Mouse (Mus musculus) olfactory bulb, adult 2 months (tissue): Measurements from ENCODE around the gene Sstr2. TPM values are rescaled to one million over a fixed set of nuclear protein-coding genes. Genes with fewer than 3 reads are reported as not detected.
"Not testable (repeated sequence)": the region's sequence is repeated elsewhere in the genome, so short reads cannot be mapped to it uniquely, and the experiment has no call there.

Experiments
- H3K27ac ChIP-seq: fragments of 200-500 bp; 2 replicates; pipeline ENCODE4 v1.5.1; 2012; ENCODE audit warnings: low read depth, low read length; ENCODE audit not compliant: insufficient read depth
- H3K4me1 ChIP-seq: fragments of 200-500 bp; 2 replicates; pipeline ENCODE4 v1.6.1; 2012; ENCODE audit warnings: low read length; ENCODE audit not compliant: control insufficient read depth, insufficient read depth
- H3K4me3 ChIP-seq: fragments of 200-500 bp; 2 replicates; pipeline ENCODE4 v1.5.1; 2012; ENCODE audit warnings: mild to moderate bottlenecking, low read depth, low read length, moderate library complexity; ENCODE audit not compliant: insufficient read depth
- CTCF ChIP-seq: fragments of 200-500 bp; IDR thresholded peaks from 2 replicates; pipeline ENCODE4 v1.5.1; 2012; ENCODE audit warnings: low read depth, mild to moderate bottlenecking, low read length, moderate library complexity; ENCODE audit not compliant: insufficient read depth
- POLR2A ChIP-seq: fragments of 200-500 bp; IDR thresholded peaks from 2 replicates; pipeline ENCODE4 v1.6.1; 2012; ENCODE audit warnings: mild to moderate bottlenecking, low read depth, low read length, moderate library complexity; ENCODE audit not compliant: insufficient read depth
- WGBS: fragments of 180-500 bp; shearing (Covaris S2); methylation state at CpG from one replicate; pipeline ENCODE4 v1.1.7; 2018; 5-methylcytosine and 5-hydroxymethylcytosine counted together
- polyA plus RNA-seq: library from polyadenylated mRNA; stranded (reverse); fragments of >200 nt; gene quantifications from 2 replicates; pipeline ENCODE4 v1.2.4, GENCODE M21; 2012; ENCODE audit warnings: low replicate concordance; ENCODE audit not compliant: missing spikeins, insufficient read depth, insufficient read length

Gene Sstr2
- polyA plus RNA-seq, 1 experiment = not detected

DNA sequence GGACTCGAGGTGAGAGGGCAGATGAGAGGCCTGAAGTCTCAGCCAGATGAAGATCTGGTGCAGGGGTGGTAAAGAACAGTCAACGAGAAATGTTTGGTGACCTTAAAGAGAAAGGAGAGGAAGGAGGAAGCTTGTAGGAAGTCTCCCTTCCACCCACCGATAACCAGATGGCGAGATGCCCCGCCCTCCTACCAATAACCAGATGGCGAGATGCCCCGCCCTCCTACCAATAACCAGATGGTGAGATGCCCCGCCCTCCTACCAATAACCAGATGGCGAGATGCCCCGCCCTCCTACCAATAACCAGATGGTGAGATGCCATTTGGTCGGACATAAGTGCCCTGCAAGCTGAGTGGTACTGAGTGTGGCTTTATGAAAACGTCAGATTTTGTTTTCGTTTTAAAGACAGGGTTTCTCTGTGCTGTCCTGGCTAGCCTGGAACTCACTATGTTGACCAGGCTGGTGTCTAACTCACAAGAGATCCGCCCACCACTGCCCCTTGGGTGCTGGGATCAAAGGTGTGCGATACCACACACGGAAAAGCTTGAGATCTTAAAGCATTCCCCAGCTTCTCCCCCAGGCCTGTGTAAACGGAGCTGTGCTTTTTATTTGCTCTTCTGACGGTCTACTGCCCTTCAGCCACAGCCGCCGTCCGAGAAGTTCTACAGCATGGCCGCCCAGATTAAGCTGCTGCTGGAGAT, 32.2 kb downstream of the Sstr2 start:
- TF ChIP-seq CTCF (no peak), POLR2A (no peak)
- no peak overlapping the region for H3K27ac ChIP-seq
- peaks cover 17% of the 10 kb centered on the region for H3K4me1 ChIP-seq
- 82% methylated on average over 22 of the region's 22 CpGs for WGBS
- no peak overlapping the region for H3K4me3 ChIP-seq

DNA sequence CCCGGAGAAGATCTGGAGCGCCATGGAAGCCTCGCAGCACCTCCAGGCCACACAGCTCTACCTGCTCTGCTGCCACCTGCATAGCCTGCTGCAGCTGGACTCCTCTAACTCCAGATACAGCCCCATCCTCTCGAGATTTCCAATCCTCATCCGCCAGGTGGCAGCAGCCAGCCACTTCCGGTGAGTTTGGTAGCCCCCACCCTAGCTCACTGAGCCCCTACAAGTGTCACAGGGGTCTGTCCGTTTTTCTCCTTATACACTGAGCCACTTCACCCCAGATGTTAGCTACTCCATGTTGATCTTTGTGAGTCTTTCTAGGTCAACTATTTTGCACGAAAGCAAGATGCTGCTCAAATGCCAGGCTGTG, 32.7 kb downstream of the Sstr2 start:
- Histone ChIP-seq H3K4me3 (no peak overlapping the region), H3K27ac (no peak overlapping the region), H3K4me1 (peaks cover 20% of the 10 kb centered on the region)
- TF ChIP-seq CTCF (no peak), POLR2A (no peak)
- 49% methylated on average over 8 of the region's 8 CpGs for WGBS

DNA sequence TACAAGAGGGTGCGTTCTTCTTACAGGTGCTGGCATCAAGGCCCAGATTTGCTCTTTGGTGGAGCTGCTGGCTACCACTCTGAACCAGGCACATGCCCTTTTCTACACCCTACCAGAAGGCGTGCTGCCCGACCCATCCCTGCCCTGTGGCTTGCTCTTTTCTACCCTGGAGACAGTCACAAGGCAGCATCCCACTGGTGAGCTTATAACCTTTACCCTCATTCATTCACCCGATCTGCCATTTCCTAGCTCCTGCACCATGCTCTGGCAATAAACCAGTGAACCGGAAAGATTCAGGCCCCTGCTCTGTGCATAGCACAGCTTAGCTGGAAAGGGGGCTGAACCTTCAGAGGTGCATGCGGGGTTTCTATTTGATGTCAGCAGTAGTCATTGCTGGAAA, 33.4 kb downstream of the Sstr2 start:
- Histone ChIP-seq H3K4me1 (peaks cover 20% of the 10 kb centered on the region), H3K4me3 (no peak overlapping the region), H3K27ac (no peak overlapping the region)
- TF ChIP-seq CTCF (no peak), POLR2A (no peak)
- 90% methylated on average over 6 of the region's 6 CpGs for WGBS

DNA sequence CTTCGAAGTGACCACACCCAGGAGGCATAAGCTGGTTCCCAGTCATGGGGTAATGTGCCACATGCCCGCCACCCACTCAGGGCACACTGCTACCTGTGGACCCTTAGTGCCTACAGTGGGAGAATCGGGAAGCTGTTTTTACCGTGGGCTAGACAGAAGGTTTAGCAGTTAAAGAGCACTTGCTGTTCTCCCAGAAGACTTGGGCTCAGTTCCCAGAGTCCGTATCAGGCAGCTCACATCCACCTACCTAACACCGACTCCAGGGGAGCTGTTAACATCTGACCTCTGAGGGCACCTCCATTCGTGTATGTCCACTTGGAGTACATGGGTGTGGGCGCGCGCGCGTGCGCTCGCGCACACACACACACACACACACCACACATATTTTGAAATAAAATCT, 35.0 kb downstream of the Sstr2 start:
- H3K4me3 ChIP-seq = no peak overlapping the region
- 94% methylated on average over 15 of the region's 15 CpGs for WGBS
- TF ChIP-seq POLR2A (no peak), CTCF (no peak)
- peaks cover 10% of the 10 kb centered on the region; the same call in 1 of the 2 replicates for H3K4me1 ChIP-seq
- no peak overlapping the region for H3K27ac ChIP-seq

DNA sequence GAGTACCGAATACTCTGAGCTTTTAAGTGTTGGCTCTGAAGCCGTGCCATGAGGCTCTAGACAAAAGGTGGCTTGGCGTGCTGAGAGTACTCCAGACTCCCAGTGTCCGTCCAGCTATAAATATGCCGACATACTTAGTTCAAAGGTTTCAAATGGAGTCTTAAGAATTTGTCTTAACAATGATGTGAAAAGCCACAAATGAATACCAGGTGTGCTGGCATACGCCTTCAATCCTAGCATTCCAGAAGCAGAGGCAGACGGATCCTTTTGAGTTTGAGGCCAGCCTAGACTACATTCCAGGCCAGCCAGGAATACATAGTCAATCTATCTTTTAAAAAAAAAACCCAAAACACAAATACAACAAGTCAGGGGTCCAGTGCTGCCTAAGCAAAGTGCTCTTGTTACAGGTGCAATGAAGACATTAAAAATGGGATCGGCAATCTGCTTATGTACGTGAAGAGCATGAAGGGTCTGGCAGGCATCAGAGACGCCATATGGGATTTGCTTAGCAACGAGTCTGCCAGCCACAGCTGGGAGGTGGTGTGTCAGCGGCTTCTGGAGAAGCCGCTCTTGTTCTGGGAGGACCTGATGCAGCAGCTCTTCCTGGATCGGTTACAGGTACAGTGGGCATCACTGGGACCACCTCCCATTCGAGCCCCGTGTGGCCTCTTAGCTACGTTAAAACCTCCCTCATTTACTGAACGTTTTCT, 35.6 kb downstream of the Sstr2 start:
- Histone ChIP-seq H3K27ac (no peak overlapping the region), H3K4me1 (peaks cover 10% of the 10 kb centered on the region; the same call in 1 of the 2 replicates), H3K4me3 (no peak overlapping the region)
- WGBS = 85% methylated on average over 18 of the region's 18 CpGs
- TF ChIP-seq POLR2A (no peak), CTCF (no peak)

DNA sequence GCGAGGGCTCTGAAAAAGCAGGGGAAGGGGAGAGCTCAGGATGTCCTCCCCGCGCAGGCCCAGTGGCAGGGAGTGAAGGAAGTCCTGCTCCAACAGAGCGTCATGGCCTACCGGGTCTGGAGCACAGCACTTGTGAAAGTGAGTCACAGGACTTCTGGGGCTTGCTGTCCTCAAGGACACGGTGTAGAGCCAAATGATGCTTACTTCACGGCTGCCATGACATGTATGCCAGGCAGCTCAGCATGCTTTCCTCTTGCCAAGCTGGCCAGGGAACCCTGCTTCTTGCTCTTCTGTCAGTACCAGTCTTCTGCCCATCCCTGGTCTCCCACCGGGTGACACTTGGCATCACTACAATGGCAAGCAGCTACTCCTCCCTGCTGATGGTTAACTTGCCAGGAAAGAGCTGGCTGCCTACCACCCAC, 37.4 kb downstream of the Sstr2 start:
- Histone ChIP-seq H3K4me1 (peaks cover 8% of the 10 kb centered on the region; the same call in 1 of the 2 replicates), H3K27ac (no peak overlapping the region), H3K4me3 (no peak overlapping the region)
- WGBS = 65% methylated on average over 8 of the region's 8 CpGs
- no peak for TF ChIP-seq CTCF
- no peak for TF ChIP-seq POLR2A

DNA sequence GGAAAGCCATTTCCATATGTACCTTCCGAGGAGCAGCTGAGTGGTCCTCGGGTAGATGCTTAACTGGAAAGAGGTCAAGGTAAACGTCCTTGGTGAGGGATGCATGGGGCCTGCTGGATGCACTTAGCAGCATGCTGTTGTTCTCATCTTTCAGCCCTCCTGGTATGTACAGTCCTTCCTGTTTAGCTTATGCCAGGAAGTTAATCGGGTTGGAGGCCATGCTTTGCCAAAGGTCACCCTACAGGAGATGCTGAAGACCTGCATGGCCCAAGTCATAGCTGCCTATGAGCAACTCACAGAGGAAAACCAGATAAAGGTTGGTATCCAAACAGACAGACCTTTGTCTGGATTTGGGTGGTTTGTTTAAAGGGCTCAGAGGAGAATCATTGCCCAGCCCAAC, 38.1 kb downstream of the Sstr2 start:
- no peak overlapping the region for H3K27ac ChIP-seq
- TF ChIP-seq POLR2A = no peak
- TF ChIP-seq CTCF = no peak
- no peak overlapping the region for H3K4me3 ChIP-seq
- H3K4me1 ChIP-seq = peaks cover 8% of the 10 kb centered on the region; the same call in 1 of the 2 replicates
- WGBS = 76% methylated on average over 4 of the region's 4 CpGs

DNA sequence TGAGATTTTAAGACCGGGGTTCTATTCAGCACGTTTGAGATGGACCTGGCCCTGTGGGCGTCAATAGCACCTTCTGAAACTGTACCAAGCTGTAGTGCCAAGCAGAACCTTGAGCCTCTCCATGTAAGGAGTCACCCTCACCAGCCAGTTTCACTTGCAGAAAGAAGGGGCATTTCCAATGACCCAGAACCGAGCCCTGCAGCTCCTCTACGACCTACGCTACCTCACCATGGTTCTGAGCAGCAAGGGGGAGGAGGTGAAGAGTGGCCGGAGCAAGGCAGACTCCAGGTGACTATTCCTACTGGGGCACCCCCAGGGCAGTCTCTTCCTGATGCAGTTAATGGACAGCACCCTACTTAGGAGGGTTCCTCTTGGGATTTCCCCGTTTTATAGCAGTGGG, 39.2 kb downstream of the Sstr2 start:
- WGBS = 87% methylated on average over 8 of the region's 8 CpGs
- Histone ChIP-seq H3K4me1 (peaks cover 8% of the 10 kb centered on the region; the same call in 1 of the 2 replicates), H3K27ac (no peak overlapping the region), H3K4me3 (no peak overlapping the region)
- TF ChIP-seq POLR2A (no peak), CTCF (no peak)

DNA sequence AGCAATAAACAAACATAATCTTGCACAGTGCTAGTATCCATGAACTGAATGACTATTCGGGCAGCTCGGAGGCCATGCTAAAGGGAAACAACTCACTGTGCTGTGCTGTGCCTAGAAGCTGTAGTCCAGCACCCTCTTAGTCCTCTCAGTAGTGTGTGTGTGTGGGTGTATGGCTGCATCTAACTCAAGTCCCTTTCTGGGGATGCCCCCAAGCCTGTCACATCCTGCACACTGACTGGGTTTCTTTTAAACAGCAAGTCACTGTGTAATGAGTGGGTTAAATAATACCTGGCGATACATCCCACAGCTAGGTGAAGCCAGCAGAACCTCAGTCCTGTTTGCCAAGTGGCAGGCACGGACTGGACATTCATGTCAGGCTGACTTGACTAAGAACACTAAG, 39.6 kb downstream of the Sstr2 start:
- WGBS = 89% methylated on average over 4 of the region's 4 CpGs
- Histone ChIP-seq H3K4me3 (no peak overlapping the region), H3K4me1 (peaks cover 8% of the 10 kb centered on the region; the same call in 1 of the 2 replicates), H3K27ac (no peak overlapping the region)
- TF ChIP-seq CTCF (no peak), POLR2A (no peak)

DNA sequence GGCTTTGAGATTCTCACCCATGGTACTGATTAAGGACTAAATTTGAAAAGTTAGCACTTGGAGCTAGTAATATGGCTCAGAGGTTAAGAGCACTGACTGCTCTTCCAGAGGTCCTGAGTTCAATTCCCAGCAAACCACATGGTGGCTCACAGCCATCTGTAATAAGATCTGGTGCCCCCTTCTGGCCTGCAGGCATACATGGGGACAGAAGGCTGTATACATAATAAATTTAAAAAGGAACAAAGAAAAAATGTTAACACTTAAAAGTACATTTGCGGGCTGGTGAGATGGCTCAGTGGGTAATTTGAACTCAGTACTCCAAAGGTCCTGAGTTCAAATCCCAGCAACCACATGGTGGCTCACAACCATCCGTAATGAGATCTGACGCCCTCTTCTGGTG, 41.1 kb downstream of the Sstr2 start:
- not testable (repeated sequence) for H3K4me1 ChIP-seq, H3K4me3 ChIP-seq, H3K27ac ChIP-seq
- 95% methylated on average over 3 of the region's 3 CpGs for WGBS
